Mouse (Mus musculus) lung, adult 2 months (tissue): ENCODE measurements around the gene Arl8b. TPM values are rescaled to one million over a fixed set of nuclear protein-coding genes. Genes with fewer than 3 reads are reported as not detected.

Experiments
- DNase-seq: peaks from one replicate; pipeline ENCODE4 v3.0.0; 2022
- H3K4me1 ChIP-seq: fragments of 200-500 bp; 2 replicates; pipeline ENCODE4 v1.6.1; 2011; ENCODE audit warnings: low read length; ENCODE audit not compliant: control insufficient read depth, insufficient read depth
- H3K4me3 ChIP-seq: fragments of 200-500 bp; replicated peaks from 2 replicates; pipeline ENCODE3; 2011; ENCODE audit warnings: low read depth, mild to moderate bottlenecking, control low read depth, low read length; ENCODE audit errors: extremely low read depth
- CTCF ChIP-seq: fragments of 200-500 bp; IDR thresholded peaks from 2 replicates; pipeline ENCODE4 v1.5.1; 2011; ENCODE audit warnings: mild to moderate bottlenecking, low read length, control low read depth; ENCODE audit not compliant: insufficient read depth
- POLR2A ChIP-seq: fragments of 200-500 bp; IDR thresholded peaks from 2 replicates; pipeline ENCODE4 v1.6.1; 2011; ENCODE audit warnings: low read depth, mild to moderate bottlenecking, control low read depth, low read length, borderline replicate concordance; ENCODE audit errors: extremely low read depth
- WGBS: fragments of 180-500 bp; shearing (Covaris S2); methylation state at CpG from one replicate; pipeline ENCODE4 v1.1.7; 2018; 5-methylcytosine and 5-hydroxymethylcytosine counted together
- polyA plus RNA-seq: library from polyadenylated mRNA; depleted of rRNA; stranded (reverse); fragments of >200 nt; gene quantifications from 2 replicates; pipeline ENCODE4 v1.2.3, GENCODE M21; 2012

The Arl8b gene
- polyA plus RNA-seq, 1 experiment, result 19.4 TPM

- peak; percentile 49 for DNase-seq
- Histone ChIP-seq H3K4me1 (peaks cover 15% of the 10 kb centered on the region), H3K4me3 (peak overlapping the region; percentile 97)
- TF ChIP-seq POLR2A (no peak), CTCF (no peak)
- WGBS, result under 1% methylated on average over 57 of the region's 57 CpGs
Observed at GRCm38 (mm10) chr6:108783184-108783881, 434 bp downstream of the Arl8b start.

DNA sequence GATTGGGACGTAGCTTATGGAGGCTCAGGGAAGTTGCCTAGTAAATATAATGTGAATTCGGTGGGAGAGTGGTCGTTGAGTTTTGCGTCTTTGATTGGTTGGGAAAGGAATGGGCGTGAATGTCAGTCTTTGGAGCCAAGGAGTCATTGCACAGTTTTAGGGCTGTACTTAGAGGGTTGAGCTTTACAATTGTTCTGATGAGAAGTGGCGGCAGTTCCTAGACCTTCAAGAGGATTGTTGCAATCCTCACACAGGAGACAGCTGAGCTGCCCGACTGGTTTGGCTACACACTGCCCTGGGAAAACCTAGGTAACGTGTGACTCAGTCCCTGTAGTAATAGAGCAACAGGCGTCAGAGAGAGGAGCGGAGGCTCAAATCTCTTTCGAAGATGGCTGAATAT lies 1.2 kb downstream of the Arl8b start:
- H3K4me1 ChIP-seq, result peaks cover 15% of the 10 kb centered on the region
- WGBS, result 13% methylated on average over 11 of the region's 11 CpGs
- TF ChIP-seq CTCF, result no peak
- no peak for TF ChIP-seq POLR2A
- H3K4me3 ChIP-seq, result peak overlapping the region; percentile 36
- DNase-seq, result peak; percentile 34

DNA sequence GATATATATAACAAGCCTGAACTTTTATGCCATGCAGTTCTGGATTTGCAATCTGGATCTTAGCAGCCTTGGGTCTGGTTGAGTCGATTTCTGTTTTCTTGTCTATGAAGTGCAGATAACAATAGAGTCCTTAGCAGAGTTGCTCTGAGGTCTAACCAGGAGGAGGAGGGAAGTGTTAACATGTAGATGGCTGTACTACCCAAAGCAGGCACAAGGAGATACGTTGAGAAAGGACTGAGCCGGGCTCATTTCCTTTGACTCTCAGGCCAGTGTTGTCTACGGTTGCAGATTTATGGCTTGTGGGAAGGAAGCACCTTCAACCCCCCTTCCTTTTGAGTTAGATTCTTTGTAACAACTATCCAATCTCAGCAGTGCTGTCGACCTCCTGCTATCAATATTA lies 1.9 kb downstream of the Arl8b start:
- peaks cover 15% of the 10 kb centered on the region for H3K4me1 ChIP-seq
- TF ChIP-seq POLR2A (no peak), CTCF (no peak)
- peak overlapping the region; percentile 44 for H3K4me3 ChIP-seq
- WGBS, result 15% methylated on average over 5 of the region's 5 CpGs
- no peak for DNase-seq

DNA sequence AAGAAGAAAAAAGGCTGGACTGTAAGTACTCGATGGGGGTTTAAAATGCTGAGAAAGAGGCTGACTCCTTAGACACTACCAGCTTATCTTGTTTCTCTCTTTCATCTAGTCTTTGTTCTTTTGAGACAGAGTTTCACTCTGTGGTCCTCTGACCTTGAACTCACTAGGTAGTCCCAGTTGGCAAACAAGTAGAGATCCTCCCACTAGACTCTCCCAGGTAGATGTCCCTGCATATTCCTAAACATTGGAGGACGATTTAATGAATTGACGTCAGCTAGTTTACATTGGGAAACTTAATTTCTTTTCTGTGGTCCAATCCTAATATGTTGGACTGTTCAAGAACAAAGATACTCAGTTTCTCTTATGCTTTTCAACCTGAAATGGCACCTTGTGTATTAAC lies 2.7 kb downstream of the Arl8b start:
- TF ChIP-seq CTCF (no peak), POLR2A (no peak)
- peaks cover 15% of the 10 kb centered on the region for H3K4me1 ChIP-seq
- H3K4me3 ChIP-seq, result no peak overlapping the region
- WGBS, result 69% methylated on average over 3 of the region's 3 CpGs
- DNase-seq, result no peak

DNA sequence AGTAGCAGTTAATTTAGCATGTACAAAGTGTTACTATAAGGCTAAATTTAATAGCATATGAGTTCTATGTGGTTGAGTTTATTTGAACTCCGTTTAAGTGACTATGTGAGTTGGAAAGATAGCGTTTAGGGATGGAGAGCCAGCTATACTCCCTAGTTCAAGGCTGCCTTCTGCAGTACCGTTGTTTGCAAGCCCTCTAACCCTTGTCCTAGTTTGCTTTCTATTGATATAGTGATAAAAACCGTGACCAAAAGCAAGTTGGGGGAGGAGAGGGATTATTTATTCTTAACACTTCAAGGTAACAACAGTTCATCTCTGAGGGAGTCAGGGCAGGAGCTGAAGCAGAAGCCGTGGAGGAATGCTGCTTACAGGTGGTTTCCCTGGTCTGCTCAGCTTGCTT lies 8.6 kb downstream of the Arl8b start:
- Histone ChIP-seq H3K4me3 (no peak overlapping the region), H3K4me1 (peaks cover 16% of the 10 kb centered on the region)
- TF ChIP-seq POLR2A, result no peak
- TF ChIP-seq CTCF, result no peak
- WGBS, result 56% methylated on average over 5 of the region's 5 CpGs
- no peak for DNase-seq

DNA sequence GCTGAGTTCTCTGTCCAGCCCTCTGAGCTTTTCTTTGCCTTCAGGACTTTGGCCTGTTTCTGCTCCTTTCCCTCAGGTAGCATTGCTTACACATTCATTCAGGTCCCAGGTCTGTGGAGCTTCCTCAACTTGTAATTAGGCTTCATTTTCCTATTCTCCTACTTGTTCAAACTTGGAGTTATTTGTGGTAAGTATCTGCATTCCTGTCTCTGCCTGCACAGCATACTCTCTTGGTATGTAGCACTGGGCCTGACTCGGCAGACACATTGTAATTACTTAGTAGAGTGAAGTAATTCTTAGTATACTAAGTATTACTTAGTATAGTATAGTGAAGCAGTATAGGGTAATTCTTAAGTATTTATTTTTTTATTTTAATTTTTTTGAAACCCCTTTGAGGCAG lies 13.0 kb downstream of the Arl8b start:
- Histone ChIP-seq H3K4me3 (no peak overlapping the region), H3K4me1 (peaks cover 19% of the 10 kb centered on the region)
- no peak for DNase-seq
- TF ChIP-seq POLR2A (no peak), CTCF (no peak)
- 36% methylated on average over 1 of the region's 1 CpGs for WGBS

DNA sequence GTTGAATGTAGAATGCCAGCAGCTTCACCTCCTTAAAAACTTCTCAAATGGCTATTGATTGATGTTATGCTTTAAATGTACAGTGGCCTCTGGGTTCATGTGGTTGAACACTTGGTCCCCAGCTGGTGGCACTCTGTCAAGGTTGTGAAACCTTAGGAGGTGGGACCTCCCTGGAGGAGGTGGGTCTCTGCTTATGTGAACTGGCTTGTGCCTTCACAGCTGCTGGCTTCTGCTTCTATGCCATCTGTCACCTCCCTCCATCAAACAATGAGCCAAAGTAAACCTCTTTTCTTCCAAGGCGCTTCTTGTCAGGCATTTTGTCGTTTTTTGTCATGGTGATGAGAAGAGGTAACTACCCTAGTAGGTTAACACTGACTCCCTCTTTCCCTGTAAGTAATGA lies 13.8 kb downstream of the Arl8b start:
- TF ChIP-seq CTCF (no peak), POLR2A (no peak)
- H3K4me3 ChIP-seq, result no peak overlapping the region
- H3K4me1 ChIP-seq, result peaks cover 17% of the 10 kb centered on the region
- WGBS, result 37% methylated on average over 2 of the region's 2 CpGs
- DNase-seq, result peak; percentile 38

GRCm38 (mm10) chr6:108805194-108805593 lies 22.3 kb downstream of the Arl8b start:
- DNase-seq, result no peak
- no peak overlapping the region for H3K4me3 ChIP-seq
- WGBS, result 59% methylated on average over 1 of the region's 1 CpGs
- no peak for TF ChIP-seq CTCF
- TF ChIP-seq POLR2A, result no peak
- H3K4me1 ChIP-seq, result peaks cover 7% of the 10 kb centered on the region

- Histone ChIP-seq H3K4me1 (peaks cover 7% of the 10 kb centered on the region), H3K4me3 (no peak overlapping the region)
- TF ChIP-seq CTCF (no peak), POLR2A (no peak)
- WGBS, result 70% methylated on average over 7 of the region's 7 CpGs
- no peak for DNase-seq
Observed at GRCm38 (mm10) chr6:108805871-108806270, 23.0 kb downstream of the Arl8b start.

GRCm38 (mm10) chr6:108807446-108807845 lies 24.5 kb downstream of the Arl8b start:
- TF ChIP-seq CTCF (no peak), POLR2A (no peak)
- DNase-seq, result no peak
- WGBS, result 68% methylated on average over 3 of the region's 3 CpGs
- Histone ChIP-seq H3K4me1 (peaks cover 7% of the 10 kb centered on the region), H3K4me3 (no peak overlapping the region)
